Mouse (Mus musculus): ENCODE measurements at regions not wholly inside any gene's neighbourhood (a gene's known extent, or its start where the extent isn't known, plus 50 kb on each side); places are given as distances from the start of the nearest gene placed in this dataset.

DNA sequence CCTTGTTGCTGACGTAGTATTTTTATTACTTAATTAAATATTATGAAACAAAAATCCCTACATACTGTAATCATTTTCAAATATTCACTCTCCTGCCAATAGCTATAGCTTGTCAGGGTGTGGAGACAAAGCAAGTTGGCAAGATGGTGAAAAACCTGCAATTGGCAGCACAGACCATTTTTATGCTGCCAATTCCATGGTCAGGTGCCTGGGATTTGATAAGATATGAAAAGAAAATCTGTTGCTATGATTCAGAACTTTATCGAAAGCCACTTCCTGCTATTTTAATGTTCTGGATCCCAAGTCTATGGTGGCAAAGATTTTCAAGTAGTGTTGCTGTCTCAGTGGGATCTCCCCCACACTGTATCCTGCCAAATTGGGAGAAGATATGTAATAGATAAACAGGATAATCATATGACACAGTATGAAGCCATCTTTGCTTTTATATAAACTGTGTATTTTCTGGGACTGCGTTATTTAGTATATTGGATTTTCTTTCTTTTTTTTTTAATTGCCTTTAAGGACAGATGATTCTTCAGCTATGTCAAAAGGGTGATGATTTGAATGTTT is 165.3 kb upstream of the Lrrc3b start:
- DNase-seq (ENCODE audit: low spot score in 2 of 2) = no peak

DNA sequence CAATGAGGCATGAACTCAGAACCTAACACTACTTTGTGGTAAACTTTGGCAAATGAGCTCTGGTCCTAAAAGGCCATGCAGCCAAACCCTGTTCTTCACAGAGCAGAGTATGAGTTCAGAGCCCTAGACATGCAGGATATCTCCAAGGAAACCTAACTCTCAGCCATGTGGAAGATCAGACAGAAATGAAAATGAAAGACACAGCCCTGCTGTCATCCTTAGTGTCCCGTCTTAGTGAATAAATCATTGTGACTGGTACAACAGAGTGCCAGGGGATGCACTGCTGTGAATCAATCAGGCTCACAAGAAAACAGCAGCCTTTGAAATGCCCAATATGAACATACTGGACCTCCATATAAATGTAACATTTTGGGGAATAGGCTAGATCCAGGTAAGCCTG is 171.4 kb upstream of the Lrrc3b start:
- DNase-seq (ENCODE audit: low spot score in 2 of 2) = no peak

DNA sequence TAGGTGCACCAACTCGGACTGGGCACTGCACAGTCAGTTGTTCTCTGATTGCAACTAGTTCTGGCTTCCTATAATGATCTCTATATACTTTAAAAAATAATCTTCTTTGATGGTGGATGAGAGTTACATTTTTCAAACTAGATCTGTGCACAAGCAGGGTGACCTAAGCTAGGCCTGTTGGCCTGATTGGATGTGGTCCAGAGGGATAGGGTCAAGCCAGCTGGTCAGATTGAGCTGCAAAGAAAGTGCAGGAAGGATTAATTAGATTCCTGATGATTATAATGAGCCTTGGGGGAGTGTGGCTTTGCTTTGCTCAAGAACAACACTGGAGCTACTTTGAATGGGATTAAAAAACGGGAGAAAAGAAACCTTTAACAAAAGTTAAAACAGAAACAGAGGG is 195.8 kb upstream of the Lrrc3b start:
- DNase-seq (ENCODE audit: low spot score in 2 of 2) = no peak

DNA sequence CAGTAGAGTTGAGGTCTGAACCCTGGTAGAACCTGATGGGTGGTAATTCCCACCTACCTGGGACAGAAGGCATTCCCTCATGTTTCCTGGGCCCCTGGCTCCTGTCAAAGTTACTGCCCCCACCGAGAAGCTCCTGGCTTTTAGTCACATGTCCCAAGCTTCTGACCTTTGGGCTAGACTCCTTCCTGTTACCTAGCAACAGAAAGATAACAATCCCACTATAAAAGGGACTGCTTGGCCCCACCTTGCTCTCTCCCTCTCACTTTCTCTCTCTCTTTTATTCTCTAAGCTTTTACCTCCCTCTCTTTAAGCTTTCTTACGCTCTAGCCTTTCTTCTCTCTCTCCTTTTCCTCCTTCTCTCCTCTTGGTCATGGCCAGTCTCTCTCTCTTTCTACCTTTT is 198.9 kb upstream of the Lrrc3b start:
- no peak for DNase-seq (ENCODE audit: low spot score in 2 of 2)

DNA sequence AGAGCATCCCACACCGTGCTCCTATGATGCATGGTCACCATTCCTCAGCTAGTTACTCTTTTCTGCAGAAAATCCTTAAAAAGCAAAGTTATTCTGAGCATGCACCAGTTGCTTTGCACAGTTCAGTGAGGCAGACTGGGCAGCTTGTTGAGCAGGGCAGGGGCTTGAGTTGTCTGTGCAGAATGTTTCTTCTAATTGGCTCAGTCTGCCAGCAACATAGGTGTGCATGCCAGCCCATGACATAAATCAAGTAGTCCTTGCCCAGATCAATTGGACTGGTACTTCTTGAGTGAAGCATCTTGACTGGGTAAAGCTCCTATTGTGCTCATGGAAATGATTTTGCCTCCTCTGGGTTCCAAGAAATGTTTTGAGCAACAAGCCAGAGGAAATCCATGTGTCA is 200.1 kb upstream of the Lrrc3b start:
- DNase-seq (ENCODE audit: low spot score in 2 of 2) = no peak

DNA sequence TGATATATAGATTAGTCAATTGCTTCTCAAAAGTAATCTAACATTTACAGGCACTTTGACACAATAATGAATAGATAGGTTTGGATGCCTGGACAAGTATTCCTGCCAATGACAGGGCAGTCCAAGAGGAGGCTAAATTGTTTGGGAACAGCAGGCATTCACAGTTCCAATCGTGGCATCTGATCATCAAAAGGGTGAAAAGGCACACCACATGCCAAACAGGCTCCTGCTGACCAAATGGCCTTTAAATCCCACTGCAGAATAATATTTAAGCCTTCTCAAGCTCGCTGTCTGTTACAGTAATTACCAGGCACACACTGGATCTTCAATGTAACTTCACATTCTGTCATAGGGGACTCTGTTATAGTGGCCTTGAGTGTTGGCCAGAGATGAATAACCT is 222.1 kb upstream of the Lrrc3b start:
- DNase-seq (ENCODE audit: low spot score in 2 of 2) = no peak

DNA sequence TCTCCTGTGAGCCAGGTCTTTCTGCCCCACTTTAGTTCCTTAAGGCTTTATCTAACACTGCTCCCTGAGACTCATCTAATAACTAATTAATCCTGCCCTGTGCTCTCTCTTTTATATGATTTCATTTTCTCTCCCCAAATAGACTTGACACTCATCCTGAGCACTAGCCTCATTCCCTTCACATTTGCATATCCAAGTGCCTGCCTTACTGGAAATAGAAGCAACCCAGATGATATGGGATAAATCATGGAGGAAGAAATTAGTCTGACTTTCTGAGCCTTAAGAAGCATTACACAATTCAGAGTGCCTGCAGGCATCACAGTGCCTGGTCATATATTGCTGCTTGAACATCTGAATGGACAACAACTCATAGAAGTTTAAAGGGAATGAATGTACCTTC is 233.5 kb upstream of the Lrrc3b start:
- DNase-seq (ENCODE audit: low spot score in 2 of 2) = no peak

DNA sequence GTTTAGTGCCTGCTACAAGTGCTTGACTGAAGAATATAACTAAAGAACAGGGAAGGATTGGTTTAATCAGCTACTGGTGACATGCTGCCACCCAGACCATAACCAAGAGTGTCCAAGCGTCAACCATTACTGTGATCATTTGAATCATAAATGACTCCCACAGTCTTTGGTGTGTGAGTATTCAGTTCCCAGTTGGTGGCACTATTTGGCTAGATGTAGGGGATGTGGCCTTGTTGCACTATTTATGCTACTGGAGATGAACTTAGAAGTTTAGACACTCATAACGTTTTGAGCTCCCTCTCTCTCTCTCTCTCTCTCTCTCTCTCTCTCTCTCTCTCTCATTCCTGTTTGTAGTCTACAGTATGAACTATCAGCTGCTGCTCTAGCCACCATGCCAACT is 238.4 kb upstream of the Lrrc3b start:
- no peak for DNase-seq (ENCODE audit: low spot score in 2 of 2)

DNA sequence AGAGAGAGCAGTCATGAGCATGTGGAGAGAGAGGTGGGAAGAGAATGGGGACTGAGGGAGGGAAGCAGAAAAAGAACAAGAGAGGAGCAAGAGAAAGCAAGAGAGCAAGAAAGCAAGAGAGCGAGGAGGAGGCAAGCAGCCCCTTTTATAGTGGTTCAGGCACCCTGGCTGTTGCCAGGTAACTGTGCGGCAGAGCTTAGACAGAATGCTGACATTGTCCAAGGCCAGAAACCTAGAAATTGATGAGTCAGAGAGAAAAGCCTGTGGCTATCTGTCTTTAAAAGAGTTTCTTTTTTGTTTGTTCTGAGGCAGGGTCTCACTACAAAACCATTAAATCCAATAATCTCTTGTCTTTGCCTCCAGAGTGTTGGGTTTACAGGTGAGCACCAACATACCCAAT is 240.7 kb upstream of the Lrrc3b start:
- no peak for DNase-seq (ENCODE audit: low spot score in 2 of 2)

DNA sequence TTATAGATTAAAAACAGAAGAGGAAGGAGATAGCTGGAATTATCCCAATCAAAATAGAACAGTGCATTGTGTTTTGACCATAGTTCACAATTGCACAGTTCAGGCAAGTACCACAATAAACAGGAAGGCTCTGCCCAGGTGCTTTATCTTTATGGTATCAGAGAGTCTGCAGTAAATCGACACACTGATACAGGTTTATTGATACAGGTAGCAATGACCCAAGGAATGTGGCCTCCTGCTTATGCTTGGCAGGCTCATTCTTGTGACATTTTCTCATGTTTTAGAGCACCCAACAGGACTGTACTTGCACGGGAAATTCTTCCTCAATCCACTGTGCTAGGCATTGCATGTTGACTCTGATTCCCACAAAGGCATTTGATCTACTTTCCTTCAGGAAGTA is 259.2 kb upstream of the Lrrc3b start:
- DNase-seq (ENCODE audit: low spot score in 2 of 2) = no peak

DNA sequence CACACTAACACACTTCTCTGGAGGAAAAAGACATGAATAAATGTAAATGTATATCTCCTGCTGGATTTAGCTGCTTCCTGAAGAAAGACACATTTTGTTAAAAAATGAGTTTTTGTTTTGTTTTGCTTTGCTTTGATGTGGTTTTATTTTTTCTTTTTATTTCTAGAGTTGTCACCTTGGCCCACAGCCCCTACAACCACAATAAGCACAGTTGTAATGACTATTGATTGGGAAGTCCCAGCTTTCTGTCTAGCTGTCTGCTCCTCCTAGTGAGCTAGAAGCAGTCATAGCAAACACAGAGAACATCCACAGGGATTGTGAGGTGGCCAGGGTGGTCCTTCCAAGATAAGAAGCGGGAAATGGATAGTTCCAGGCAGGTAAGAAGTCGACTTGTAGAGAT is 259.8 kb upstream of the Lrrc3b start:
- no peak for DNase-seq (ENCODE audit: low spot score in 2 of 2)

DNA sequence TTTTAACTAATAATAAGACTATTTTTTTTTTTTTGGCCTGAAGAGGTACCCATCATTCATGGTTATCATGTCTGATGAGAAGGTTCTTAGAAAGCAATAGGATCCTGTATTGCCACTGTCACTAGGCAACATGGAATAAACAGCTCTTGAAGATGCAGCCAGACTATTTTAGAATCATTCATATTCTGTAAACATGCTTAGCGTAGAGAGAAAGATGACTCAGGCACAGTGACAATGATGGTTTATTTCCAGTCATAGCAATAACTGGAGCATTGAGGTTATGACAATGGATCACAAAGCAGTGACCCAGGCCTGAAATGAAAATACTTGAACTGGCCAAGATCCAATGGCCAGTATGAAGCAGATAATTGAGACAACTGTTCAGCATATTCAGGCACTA is 283.3 kb upstream of the Lrrc3b start:
- no peak for DNase-seq (ENCODE audit: low spot score in 2 of 2)

DNA sequence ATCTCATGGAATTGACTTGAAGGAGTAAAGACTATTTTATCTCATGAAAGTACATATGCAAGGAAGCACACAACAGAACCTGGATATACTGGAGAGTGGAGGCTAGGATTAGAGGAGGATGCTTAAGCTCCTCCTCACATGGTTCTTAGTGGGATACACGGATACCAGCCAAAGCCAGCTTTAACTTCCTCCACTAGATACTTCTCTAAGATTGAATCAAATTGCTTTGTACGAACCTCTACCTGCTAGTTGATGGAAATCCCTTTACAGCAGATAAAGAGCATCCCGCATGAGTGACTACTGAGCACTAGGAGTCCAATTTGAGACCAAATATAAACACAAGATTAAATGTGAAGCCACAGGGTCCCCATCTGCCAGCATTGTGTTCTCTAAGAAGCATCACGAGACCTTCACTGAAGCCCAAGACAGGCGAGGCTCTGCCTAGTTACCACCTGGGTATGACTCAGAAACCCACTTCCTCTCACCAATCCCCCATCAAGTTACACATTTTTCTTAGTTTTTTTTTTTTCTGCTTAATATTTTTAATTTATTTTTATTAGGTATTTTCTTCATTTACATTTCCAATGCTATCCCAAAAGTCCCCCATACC is 307.9 kb upstream of the Lrrc3b start:
- DNase-seq (ENCODE audit: low spot score in 2 of 2) = peak in 1 of 2 experiments; percentile 14

DNA sequence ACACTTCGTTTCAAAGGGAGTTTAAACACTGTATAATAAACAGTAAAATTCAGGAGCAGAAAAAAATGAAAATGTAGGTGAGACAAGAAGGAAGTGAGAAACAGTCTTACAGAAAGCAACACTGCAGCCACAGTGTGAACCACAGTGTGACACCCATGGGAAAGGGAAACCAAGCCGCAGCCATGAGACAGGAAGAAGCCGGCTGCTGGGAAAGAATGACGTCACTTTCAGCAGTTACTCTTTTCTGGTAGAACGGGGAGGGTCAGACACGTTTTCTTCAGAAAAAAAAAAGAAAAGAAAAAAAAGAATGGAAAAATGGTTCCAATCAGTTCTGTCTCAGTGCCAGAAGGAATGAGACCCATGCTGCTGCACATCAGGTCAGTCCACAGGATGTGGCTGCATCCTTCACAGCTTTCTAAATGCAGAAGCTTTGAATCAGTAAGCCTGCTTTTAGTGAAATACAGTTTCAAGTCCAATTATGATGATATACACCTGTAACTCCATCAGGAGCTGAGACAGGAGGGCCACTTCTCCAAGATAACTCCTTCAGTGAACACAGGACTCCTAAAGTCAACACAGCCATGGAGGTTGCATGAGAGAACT is 331.2 kb upstream of the Lrrc3b start:
- peak in 1 of 2 experiments; percentile 12 for DNase-seq (ENCODE audit: low spot score in 2 of 2)

DNA sequence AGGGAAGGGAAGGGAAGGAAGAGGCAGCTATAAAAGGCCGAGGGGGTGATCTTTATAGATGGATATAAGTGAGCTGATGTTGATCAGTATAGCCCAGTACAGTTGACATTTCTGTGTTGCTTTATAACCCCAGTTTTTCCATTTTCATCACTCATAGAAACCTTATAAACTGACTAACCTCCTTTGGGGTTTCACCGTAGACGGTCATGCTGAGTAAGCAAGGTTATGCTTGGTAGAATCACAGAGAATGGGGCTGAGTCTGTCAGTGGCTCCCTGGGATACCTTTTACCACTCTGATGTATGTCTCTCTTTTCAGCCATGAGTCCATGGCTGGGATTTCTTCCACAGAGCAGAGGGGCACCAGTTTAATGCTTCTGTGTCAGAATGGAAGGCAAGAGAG is 345.9 kb upstream of the Lrrc3b start:
- DNase-seq (ENCODE audit: low spot score in 2 of 2) = no peak

DNA sequence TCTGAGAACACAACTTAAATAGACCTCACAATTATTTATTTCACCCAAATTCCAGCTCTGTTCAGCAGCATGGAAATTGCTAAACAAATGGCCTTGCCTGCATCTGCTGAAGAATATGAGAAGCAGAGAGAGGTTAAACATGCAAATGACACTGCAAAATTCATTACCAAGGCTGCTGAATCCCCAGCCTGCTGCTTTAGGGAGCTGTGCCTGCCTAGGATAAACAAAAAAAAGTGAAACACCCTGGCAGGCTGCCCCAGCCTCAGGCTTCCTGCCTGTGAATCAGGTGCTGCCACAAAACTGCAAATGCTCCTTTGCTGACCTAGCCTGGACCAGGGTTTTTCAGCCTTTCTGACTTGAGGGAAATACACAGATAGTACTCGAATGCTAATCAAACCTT is 346.4 kb upstream of the Lrrc3b start:
- DNase-seq (ENCODE audit: low spot score in 2 of 2) = no peak

DNA sequence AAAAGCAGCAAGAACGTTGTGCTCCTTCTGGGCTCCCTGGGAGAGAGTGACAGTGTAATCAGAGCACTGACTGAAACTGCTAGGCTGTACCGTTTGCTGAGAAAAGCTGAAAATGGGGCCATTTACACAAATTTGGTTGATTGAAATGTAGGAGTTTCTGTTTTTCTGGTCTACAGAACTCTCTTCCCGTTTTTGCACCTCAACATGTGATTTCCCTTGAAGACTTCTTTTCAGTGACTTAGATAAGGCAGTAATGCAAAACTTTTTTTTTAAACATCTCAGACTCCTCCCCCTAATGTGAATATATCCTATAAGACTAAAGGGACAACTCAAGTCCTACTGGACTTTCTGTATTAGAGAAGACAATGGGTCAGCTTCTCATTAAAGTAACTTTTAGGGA is 356.9 kb upstream of the Lrrc3b start:
- no peak for DNase-seq (ENCODE audit: low spot score in 2 of 2)

DNA sequence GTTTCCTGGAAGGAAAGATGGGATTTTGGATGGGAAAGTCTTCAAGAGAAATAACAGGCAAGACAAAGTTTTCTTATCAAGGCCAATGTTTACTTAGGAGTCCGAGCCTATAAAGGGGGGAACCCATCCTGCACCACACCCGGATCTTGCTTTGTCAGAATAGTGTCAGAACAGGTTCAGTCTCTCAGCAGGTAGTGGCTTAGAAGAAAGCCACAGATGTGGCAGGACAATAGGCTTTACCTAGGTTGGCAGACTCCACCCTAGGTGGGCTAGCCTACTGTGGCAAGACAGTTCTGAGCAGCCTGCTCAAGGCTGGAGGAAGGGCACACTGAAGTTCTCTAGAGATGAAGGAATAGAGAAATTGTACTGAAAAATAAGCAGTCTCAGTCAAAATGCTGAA is 358.2 kb upstream of the Lrrc3b start:
- DNase-seq (ENCODE audit: low spot score in 2 of 2) = no peak

DNA sequence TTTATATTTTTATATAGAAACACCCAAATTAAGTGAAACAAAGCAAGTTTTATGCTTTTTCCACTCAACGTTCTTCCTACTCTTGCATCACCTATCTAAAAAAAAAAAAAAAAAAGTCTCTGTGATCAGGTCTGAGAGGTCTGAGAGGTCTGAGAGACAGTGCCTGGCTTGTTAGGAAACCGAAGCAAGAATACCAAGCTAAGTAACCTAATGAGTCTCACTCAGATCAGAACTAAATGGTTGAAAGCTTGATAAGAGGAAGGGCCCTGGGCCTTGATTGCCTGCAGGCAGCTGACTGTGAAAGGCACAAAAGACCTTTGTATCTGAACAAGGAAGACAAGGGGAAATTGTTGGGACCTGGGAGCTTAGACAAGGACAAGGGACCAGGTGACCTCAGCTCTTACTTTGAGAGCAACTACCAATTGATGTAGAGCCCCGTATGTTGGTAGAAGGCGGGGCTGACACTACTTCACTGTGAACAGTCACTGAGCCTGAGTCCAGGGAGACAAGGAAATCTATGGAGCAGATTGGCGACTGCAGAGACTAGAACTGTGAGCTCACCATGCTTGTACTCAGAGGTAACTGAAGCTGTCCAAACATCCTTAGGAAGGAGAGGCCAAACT is 362.8 kb upstream of the Lrrc3b start:
- DNase-seq (ENCODE audit: low spot score in 2 of 2) = no peak

DNA sequence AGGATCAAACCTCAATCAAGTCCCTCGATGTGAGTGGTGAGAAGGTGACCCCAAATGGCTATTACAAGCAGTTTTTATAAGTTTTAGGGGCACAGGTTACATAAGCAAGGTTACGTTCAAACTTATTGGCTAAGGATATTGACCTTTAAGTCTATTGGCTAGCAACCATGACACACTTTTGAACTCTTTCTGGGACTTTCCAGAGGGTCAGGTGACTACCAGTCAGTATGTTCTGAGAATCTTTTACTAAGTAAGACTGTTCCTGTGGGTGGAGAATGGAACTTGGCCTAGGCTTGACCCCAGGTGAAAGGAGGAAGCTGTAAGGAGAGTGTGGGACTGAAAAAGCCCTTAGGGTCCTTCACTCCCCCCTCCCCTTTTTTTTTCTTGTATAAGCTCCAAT is 370.3 kb upstream of the Lrrc3b start:
- no peak for DNase-seq (ENCODE audit: low spot score in 2 of 2)

DNA sequence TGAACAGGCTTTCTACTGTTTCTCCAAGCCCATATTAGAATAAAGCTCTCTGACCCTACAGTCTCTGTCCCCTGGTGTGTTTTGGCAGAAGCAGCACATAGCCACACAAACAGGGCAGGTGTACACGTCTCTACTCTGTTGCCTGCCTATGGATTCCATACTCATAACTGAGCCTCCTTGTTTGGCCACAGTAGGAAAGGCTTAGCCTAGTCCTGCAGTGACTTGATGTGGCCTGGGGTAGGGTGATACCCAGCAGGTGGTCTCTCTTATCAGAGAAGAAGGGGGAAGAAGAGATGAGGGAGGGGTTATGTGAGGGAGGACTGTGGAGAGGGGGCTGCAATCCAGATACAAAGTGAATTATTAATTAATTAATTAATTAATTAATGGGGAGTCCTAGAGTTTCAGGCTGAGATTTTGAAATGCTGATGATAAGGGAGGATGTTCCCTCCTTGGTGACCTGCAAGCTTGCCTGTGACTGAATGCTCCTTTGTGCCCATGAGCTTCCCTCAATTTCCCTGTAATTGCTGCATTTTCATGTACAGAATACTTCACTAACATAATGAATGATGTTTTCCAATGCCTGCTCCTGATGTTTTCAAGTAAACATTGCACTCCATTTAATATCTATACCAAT is 402.7 kb upstream of the Lrrc3b start:
- DNase-seq (ENCODE audit: low spot score in 2 of 2) = no peak

DNA sequence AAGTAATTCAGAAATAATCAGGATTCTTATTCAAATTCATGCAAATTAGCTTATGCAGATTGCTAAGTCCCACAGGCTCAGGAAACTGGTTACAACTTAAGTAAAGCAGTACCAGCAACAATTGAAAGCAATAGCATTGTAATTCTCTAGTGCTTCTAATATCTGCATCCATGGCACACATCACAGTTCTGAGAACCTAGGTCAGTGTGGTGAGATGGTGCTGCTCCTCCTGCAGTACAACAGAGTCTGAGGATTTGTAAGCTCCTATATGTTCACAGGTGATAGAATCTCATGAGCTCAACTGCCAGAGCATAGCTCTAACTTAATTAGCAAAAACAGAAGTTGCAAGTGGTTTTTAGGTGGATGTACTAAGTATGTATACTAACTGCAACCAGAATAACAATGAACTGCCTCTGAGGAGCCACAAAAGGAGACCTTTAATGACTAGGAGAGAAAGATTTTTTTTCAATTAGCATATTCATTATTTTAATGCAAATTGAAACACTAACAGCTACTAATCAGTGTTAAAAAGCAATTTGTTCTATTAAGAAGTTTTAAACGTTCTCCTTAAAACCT is 403.3 kb upstream of the Lrrc3b start:
- DNase-seq (ENCODE audit: low spot score in 2 of 2) = no peak

DNA sequence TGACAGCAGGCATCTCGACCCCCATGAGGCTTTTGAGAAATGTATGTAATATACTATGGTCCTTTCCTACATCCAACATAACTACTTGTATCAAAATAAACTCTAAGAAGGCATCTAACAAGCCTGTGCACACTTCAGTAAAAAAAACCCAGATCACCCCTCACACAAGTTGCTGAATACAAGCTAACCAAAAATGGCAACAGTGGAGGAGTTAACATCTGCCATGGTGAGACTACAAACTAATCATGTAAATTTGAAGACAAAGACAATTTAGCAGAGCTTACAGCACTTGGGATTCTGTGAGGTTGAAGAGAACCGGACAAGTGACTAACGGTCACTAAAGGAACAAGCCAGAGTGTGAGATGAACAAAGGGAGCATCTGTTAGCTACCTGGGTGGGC is 380.6 kb upstream of the Ngly1 start:
- DNase-seq (ENCODE audit: low spot score in 2 of 2) = no peak

Data from spleen, postnatal 10 days (tissue).